Mouse (Mus musculus) intestine, postnatal 0 days (tissue): ENCODE results near the gene Pola2. TPM values are rescaled to one million over a fixed set of nuclear protein-coding genes. Genes with fewer than 3 reads are reported as not detected.

Experiments used
- ATAC-seq: fragments of 200-750 bp; cut with Nextera tagmentation; 2 replicates; pipeline ENCODE4 v1.8.0; 2017; ENCODE audit warnings: mild to moderate bottlenecking, moderate TSS enrichment, moderate library complexity
- H3K27ac ChIP-seq: fragments of 300-500 bp; sonication (generic); 2 replicates; pipeline ENCODE4 v1.5.1; 2014; ENCODE audit warnings: mild to moderate bottlenecking, low read depth, low read length, moderate library complexity
- H3K27me3 ChIP-seq: fragments of 300-500 bp; sonication (generic); replicated peaks from 2 replicates; pipeline ENCODE4 v1.6.1; 2014; ENCODE audit warnings: low read length, mixed read lengths; ENCODE audit not compliant: control insufficient read depth, insufficient read depth
- H3K36me3 ChIP-seq: fragments of 300-500 bp; sonication (generic); 2 replicates; pipeline ENCODE4 v1.6.1; 2014; ENCODE audit warnings: mild to moderate bottlenecking, moderate library complexity; ENCODE audit not compliant: control insufficient read depth, insufficient read depth
- H3K4me1 ChIP-seq: fragments of 300-500 bp; sonication (generic); replicated peaks from 2 replicates; pipeline ENCODE4 v1.6.1; 2014; ENCODE audit warnings: antibody characterized with exemption, low read length, mixed read lengths; ENCODE audit not compliant: control insufficient read depth, insufficient read depth
- H3K4me2 ChIP-seq: fragments of 300-500 bp; sonication (generic); replicated peaks from 2 replicates; pipeline ENCODE4 v1.6.1; 2014; ENCODE audit warnings: low read depth, mild to moderate bottlenecking, moderate library complexity
- H3K4me3 ChIP-seq: fragments of 300-500 bp; sonication (generic); 2 replicates; pipeline ENCODE4 v1.5.1; 2014; ENCODE audit warnings: low read depth, low read length
- H3K9ac ChIP-seq: fragments of 300-500 bp; sonication (generic); 2 replicates; pipeline ENCODE4 v1.6.1; 2014; ENCODE audit warnings: mild to moderate bottlenecking, low read depth, low read length
- H3K9me3 ChIP-seq: fragments of 300-500 bp; sonication (generic); 2 replicates; pipeline ENCODE4 v1.6.1; 2016; ENCODE audit warnings: mixed run types; ENCODE audit not compliant: control insufficient read depth
- CTCF ChIP-seq: sonication (generic); IDR thresholded peaks from 2 replicates; pipeline ENCODE4 v1.5.1; 2016; ENCODE audit warnings: low read depth, mild to moderate bottlenecking, control low read depth, antibody characterized with exemption, moderate library complexity
- WGBS: fragments of 180-500 bp; shearing (Covaris S2); extraction: QIAGEN DNeasy Blood & Tissue Kit; methylation state at CpG from one replicate; pipeline ENCODE4 v1.1.7; 2014; 5-methylcytosine and 5-hydroxymethylcytosine counted together
- polyA plus RNA-seq: library from polyadenylated mRNA; unstranded; fragments of >200 nt; fragmentation: Nextera tagmentation; extraction: Ambion mirVana; gene quantifications from 2 replicates; pipeline ENCODE4 v1.2.1, GENCODE M21; 2015

The Pola2 gene
- polyA plus RNA-seq, 1 experiment from 2014 or later: 23.5 TPM

DNA sequence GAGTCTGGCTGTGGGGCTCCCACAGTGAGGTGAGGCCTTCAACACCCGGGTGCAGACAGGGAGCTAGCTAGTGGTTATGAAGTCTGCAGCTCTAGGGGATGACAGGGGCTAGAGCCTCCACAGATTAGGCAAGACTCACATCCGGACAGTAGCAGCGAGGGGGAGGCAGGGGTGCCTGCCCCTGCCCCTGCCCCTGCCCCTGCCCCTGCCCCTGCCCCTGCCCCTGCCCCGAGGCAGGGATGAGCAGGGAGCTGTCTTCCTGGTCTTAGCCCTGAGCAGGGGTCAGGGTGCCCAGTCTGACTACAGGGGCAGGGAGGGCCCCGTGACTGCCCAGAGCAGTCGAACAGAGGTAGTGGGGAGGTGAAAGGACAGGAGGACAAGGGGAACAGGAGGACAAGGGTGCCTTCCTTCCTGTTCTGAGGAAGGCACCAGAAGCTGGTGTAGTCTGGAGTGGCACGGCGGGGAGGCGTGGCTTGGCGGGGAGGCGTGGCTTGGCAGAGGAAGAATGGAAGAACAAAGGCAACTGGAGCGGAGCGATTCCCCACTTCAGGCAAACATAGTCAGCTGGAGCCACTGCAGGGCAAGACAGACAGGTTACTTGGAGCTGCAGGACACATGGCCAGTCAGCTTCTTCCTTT lies 24.9 kb upstream of the Pola2 start:
- TF ChIP-seq CTCF: no peak
- no peaks in the 10 kb centered on the region for H3K4me1 ChIP-seq
- peak overlapping the region; percentile 27 for H3K4me2 ChIP-seq
- no peak overlapping the region for H3K9ac ChIP-seq
- WGBS: 9% methylated on average over 13 of the region's 13 CpGs
- H3K9me3 ChIP-seq: no peaks in the 10 kb centered on the region
- H3K36me3 ChIP-seq: peaks cover 23% of the 10 kb centered on the region; the same call in 1 of the 2 replicates
- H3K27ac ChIP-seq: 0 out of 2 replicates have a peak overlapping the region, but pooled peaks have one; percentile 46
- H3K4me3 ChIP-seq: no peak overlapping the region
- H3K27me3 ChIP-seq: no peaks in the 10 kb centered on the region
- peak; percentile 64 for ATAC-seq

DNA sequence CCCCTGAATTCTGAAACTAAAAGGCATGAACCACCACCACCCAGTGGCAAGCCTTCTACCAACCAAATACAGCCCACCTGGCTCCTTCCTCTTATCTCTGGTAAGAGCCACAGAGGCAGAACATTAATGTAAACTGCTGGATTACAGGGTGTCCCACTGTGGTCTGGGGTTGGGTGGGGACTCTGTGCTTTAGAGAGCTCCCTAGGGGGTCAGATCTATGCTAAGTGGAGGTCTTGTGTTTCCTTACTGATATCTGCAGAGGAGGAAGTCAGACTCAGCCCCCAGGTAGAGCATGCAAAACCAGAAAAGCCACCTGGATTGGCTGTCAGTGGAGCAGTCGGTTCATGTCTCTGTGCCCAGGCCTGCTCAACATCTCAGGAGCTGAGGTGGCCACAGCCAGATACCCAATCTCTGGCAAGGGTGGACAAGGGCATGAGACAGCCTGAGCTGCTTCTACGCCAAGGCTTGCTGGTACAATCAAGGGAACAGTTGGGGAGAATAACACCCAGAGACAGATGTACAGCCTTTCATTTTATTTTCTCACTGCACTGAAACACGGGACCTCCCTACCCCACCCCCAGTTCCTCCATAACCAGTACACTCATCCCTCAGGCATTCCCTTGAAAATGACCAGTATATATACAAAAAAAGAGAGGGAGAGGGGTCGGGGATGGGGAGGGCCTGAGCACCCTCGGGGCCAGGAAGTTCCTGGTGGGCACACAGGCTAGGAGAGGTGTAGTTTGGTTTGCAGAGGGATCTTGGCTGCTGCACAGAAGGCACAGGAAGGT lies 24.2 kb upstream of the Pola2 start:
- Histone ChIP-seq H3K4me3 (no peak overlapping the region), H3K27ac (no peak overlapping the region), H3K4me1 (no peaks in the 10 kb centered on the region), H3K36me3 (peaks cover 16% of the 10 kb centered on the region; the same call in 1 of the 2 replicates), H3K27me3 (no peaks in the 10 kb centered on the region), H3K9ac (no peak overlapping the region), H3K4me2 (no peak overlapping the region), H3K9me3 (no peaks in the 10 kb centered on the region)
- ATAC-seq: no peak
- TF ChIP-seq CTCF: no peak
- 58% methylated on average over 5 of the region's 5 CpGs for WGBS

DNA sequence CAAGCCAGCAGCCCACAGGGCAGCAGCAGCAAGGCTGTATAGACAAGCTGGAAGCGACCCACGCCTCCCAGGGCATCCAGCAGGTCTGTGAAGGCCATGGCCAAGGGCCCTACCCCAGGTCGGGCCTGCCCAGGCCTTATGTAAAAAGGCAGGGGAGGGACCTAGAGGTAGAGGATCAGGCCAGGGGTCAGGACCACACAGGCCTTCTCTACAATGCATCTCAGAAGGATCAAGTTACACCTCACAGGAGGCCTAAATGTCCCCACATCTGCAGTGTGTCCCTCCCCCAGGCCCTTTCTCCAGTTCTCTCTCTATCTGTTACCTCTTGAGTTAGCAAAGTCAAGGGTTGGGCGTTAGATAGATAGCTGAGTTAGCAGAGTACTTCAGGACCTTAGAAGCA lies 22.0 kb upstream of the Pola2 start, which contains the start of gene Slc22a20:
TSS of gene Slc22a20 (minus strand) at position 101 of the 400 bp plus-strand sequence.
- Histone ChIP-seq H3K27me3 (no peaks in the 10 kb centered on the region), H3K4me2 (no peak within 1 kb of the TSS), H3K4me1 (no peaks in the 10 kb centered on the region), H3K36me3 (no peaks in the 10 kb centered on the region; the same call in 1 of the 2 replicates), H3K27ac (no peak within 1 kb of the TSS), H3K9me3 (no peaks in the 10 kb centered on the region), H3K4me3 (no peak within 1 kb of the TSS), H3K9ac (no peak within 1 kb of the TSS)
- no peak for ATAC-seq
- no peak for TF ChIP-seq CTCF
- WGBS: 51% methylated on average over 4 of the region's 4 CpGs

DNA sequence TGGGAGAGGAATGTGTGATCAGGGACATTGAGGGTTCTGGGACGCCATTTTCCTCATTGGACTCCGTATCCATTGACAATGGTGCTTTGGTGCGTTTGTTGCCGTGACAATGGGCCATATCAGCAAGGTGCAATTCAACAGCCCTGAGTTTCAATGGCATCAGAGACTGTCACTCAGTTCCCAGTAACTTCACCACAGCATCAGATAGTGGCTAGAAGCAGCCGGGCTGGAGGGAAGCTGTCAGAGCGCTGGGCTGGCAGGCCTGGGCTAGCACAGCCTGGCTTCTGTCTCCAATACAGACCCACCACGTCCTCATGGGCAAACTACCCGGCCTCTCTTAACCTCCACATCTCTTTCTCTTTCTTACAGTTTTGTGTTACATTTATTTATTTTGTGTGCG lies 16.5 kb upstream of the Pola2 start:
- ATAC-seq: no peak
- H3K9ac ChIP-seq: no peak overlapping the region
- 79% methylated on average over 9 of the region's 9 CpGs for WGBS
- H3K27me3 ChIP-seq: no peaks in the 10 kb centered on the region
- H3K4me2 ChIP-seq: no peak overlapping the region
- H3K27ac ChIP-seq: no peak overlapping the region
- no peaks in the 10 kb centered on the region for H3K4me1 ChIP-seq
- TF ChIP-seq CTCF: no peak
- H3K9me3 ChIP-seq: no peaks in the 10 kb centered on the region
- no peak overlapping the region for H3K4me3 ChIP-seq
- H3K36me3 ChIP-seq: no peaks in the 10 kb centered on the region

DNA sequence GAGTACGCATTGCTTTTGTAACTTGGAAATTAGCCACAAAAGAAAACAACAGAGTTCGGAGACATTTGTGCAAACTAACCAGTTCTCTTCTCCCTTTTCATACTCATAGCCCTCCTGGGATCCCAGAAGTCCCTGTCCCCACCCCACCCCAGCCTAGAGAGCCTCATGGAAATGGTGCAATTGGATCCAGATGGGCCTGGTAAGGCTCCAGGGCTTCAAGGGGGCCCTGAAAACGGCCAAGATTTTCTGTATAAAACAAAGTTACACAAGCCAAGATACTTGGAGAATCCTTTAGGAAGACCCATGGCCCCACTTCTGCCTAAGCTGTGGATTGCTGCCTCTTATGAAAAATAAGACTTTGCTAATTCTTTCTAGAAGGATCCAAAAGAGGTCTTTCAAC lies 13.7 kb upstream of the Pola2 start:
- H3K27me3 ChIP-seq: no peaks in the 10 kb centered on the region
- no peak overlapping the region for H3K27ac ChIP-seq
- no peak overlapping the region for H3K9ac ChIP-seq
- WGBS: 75% methylated on average over 3 of the region's 3 CpGs
- TF ChIP-seq CTCF: no peak
- H3K4me1 ChIP-seq: no peaks in the 10 kb centered on the region
- H3K4me2 ChIP-seq: no peak overlapping the region
- no peaks in the 10 kb centered on the region for H3K36me3 ChIP-seq
- H3K4me3 ChIP-seq: no peak overlapping the region
- no peaks in the 10 kb centered on the region for H3K9me3 ChIP-seq
- no peak for ATAC-seq

DNA sequence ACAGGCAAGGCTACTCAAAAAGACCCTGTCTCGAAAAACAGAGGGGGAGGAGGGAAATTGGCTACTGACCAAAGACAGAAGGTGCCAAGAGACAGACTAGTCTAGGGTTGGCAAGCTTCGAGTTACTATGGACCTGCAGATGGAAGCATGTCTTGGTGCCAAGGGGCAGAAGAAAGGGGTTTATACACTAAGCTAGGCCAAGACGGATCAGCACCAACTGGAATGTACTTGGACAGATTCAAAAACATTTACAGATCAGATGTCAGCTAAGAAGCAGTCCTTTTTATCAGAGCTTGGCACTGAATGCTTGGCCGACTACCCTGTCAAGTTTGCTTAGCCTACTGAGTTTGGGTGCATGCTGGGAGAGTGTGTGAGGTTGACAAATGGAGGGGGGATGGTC lies 11.7 kb upstream of the Pola2 start:
- Histone ChIP-seq H3K27ac (no peak overlapping the region), H3K36me3 (no peaks in the 10 kb centered on the region), H3K4me1 (no peaks in the 10 kb centered on the region), H3K4me2 (no peak overlapping the region), H3K4me3 (no peak overlapping the region), H3K27me3 (no peaks in the 10 kb centered on the region), H3K9me3 (no peaks in the 10 kb centered on the region), H3K9ac (no peak overlapping the region)
- WGBS: 84% methylated on average over 4 of the region's 4 CpGs
- ATAC-seq: no peak
- TF ChIP-seq CTCF: no peak
